Mouse (Mus musculus) heart, adult 2 months (tissue): Measurements from ENCODE around the gene Cyp2a5. TPM values are rescaled to one million over a fixed set of nuclear protein-coding genes. Genes with fewer than 3 reads are reported as not detected.
"Not testable (repeated sequence)": the region's sequence is repeated elsewhere in the genome, so short reads cannot be mapped to it uniquely, and the experiment has no call there.

ENCODE experiments used
- DNase-seq, 2 experiments: peaks; one replicate each; pipeline ENCODE4 v3.0.0; 2021
- H3K27ac ChIP-seq: fragments of 200-600 bp; 2 replicates; pipeline ENCODE4 v1.8.1; 2022
- H3K27me3 ChIP-seq: fragments of 200-500 bp; 2 replicates; pipeline ENCODE4 v1.6.1; 2012; ENCODE audit warnings: mild to moderate bottlenecking, low read length, inconsistent platforms, mixed read lengths; ENCODE audit not compliant: control insufficient read depth, insufficient read depth
- H3K36me3 ChIP-seq: fragments of 200-500 bp; 2 replicates; pipeline ENCODE4 v1.6.1; 2012; ENCODE audit warnings: low read length, inconsistent platforms; ENCODE audit not compliant: control insufficient read depth, insufficient read depth
- H3K4me1 ChIP-seq: fragments of 200-500 bp; 2 replicates; pipeline ENCODE4 v1.6.1; 2011; ENCODE audit warnings: low read length; ENCODE audit not compliant: control insufficient read depth, insufficient read depth
- H3K4me3 ChIP-seq: fragments of 200-600 bp; 2 replicates; pipeline ENCODE4 v1.8.1; 2022
- H3K79me2 ChIP-seq: fragments of 200-500 bp; replicated peaks from 2 replicates; pipeline ENCODE4 v1.6.1; 2012; ENCODE audit warnings: mild to moderate bottlenecking, inconsistent platforms, low read length, moderate library complexity, mixed read lengths; ENCODE audit not compliant: control insufficient read depth, insufficient read depth
- H3K9ac ChIP-seq: fragments of 200-500 bp; 2 replicates; pipeline ENCODE4 v1.6.1; 2012; ENCODE audit warnings: low read depth, mild to moderate bottlenecking, control low read depth, inconsistent platforms, low read length, mixed read lengths
- WGBS: fragments of 180-500 bp; shearing (Covaris S2); methylation state at CpG from one replicate; pipeline ENCODE4 v1.1.7; 2018; 5-methylcytosine and 5-hydroxymethylcytosine counted together
- intact Hi-C: fragments of 180-260 bp; cut with DNase I; formaldehyde crosslinking; loops from one replicate; pipeline ENCODE4 v1.15.1; 2025
- polyA plus RNA-seq: library from polyadenylated mRNA; depleted of rRNA; stranded (reverse); fragments of >200 nt; gene quantifications from 2 replicates; pipeline ENCODE4 v1.2.3, GENCODE M21; 2012; rRNA removed
- total RNA-seq, 2 experiments: library from RNA; stranded (reverse); gene quantifications; 2 replicates each; pipeline ENCODE4 v1.2.3; 2021

Cyp2a5 gene
- total and polyA plus RNA-seq, 3 experiments: 35.7 TPM; not detected in 2

GRCm38 (mm10) chr7:26850063-26850462, 15.0 kb downstream of the Cyp2a5 start:
- H3K9ac ChIP-seq, H3K27ac ChIP-seq, H3K4me3 ChIP-seq, DNase-seq, H3K79me2 ChIP-seq, H3K4me1 ChIP-seq, H3K27me3 ChIP-seq, intact Hi-C loops, H3K36me3 ChIP-seq: not testable (repeated sequence)

- DNase-seq, H3K79me2 ChIP-seq, H3K9ac ChIP-seq, H3K36me3 ChIP-seq, H3K4me1 ChIP-seq, H3K27me3 ChIP-seq, intact Hi-C loops, H3K4me3 ChIP-seq, H3K27ac ChIP-seq: not testable (repeated sequence)
These were observed 43.5 kb downstream of the Cyp2a5 start for GRCm38 (mm10) chr7:26878581-26878980.

- H3K9ac ChIP-seq, H3K79me2 ChIP-seq, H3K27ac ChIP-seq, H3K4me3 ChIP-seq, intact Hi-C loops, DNase-seq, H3K27me3 ChIP-seq, H3K36me3 ChIP-seq, H3K4me1 ChIP-seq: not testable (repeated sequence)
- 62% methylated on average over 3 of the region's 3 CpGs for WGBS
These were observed 45.5 kb downstream of the Cyp2a5 start for GRCm38 (mm10) chr7:26880600-26880999.

Other genes starting within 250 kb of the Cyp2a5 start
- gene Vmn1r185, start 216.8 kb upstream of the Cyp2a5 start, total RNA-seq: not detected
- not detected in 2 replicates for gene Vmn1r185, start 216.8 kb upstream of the Cyp2a5 start, polyA plus RNA-seq
- gene Cyp2b23, start 148.9 kb upstream of the Cyp2a5 start, total RNA-seq: not detected
- not detected in 2 replicates for gene Cyp2b23, start 148.9 kb upstream of the Cyp2a5 start, polyA plus RNA-seq
- not detected for gene Cyp2b19, start 78.2 kb upstream of the Cyp2a5 start, total RNA-seq
- not detected in 2 replicates for gene Cyp2b19, start 78.2 kb upstream of the Cyp2a5 start, polyA plus RNA-seq
- not detected for gene Cyp2g1, start 26.4 kb upstream of the Cyp2a5 start, total RNA-seq
- gene Cyp2g1, start 26.4 kb upstream of the Cyp2a5 start, polyA plus RNA-seq: not detected in 2 replicates
- gene Cyp2a22, start 104.1 kb downstream of the Cyp2a5 start, total RNA-seq: not detected
- gene Cyp2a22, start 104.1 kb downstream of the Cyp2a5 start, polyA plus RNA-seq: not detected in 2 replicates
- gene Cyp2a12, start 193.8 kb downstream of the Cyp2a5 start, total RNA-seq: not detected
- 0.38 TPM in 1 of 2 replicates, not detected in the other for gene Cyp2a12, start 193.8 kb downstream of the Cyp2a5 start, polyA plus RNA-seq